Mouse (Mus musculus): ENCODE data around the gene Uckl1.

DNA sequence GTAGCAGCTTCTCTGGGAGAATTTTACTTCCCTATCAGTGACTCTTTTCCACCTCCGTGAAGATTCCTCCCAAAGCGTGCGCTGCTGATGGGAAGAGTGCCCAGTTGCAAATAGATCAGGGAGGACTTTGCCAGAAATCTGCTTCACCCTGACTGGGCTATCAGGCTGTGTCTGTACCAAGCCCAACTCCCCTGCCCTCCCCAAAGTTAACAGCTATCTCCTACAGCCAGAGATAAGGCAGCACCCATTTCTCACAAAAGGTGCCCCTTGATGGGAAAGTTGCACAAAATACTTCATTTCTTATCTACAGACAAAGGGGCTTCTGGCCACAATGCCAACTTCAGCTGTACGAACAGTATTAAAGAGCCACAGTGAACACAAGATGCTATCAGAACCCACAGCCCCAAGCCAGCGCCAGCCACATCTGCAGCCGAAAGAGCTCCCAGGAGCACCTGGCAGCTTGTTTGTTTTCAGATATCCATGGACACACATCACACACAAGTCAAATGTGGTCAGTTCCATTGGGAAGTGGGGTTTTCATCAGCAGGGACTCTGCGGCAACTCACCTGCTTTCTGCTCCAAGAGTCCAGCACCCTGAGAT lies 6.6 kb downstream of the Uckl1 start:
- no peak for TF ChIP-seq CTCF (IDR thresholded peaks at IDR 0.05; ENCODE audit: low read depth, low read length)
- no peak for TF ChIP-seq EP300 (IDR thresholded peaks at IDR 0.05; ENCODE audit: insufficient read depth, low read depth, low read length)
